Mouse (Mus musculus): ENCODE results near the gene E130218I03Rik. TPM values are rescaled to one million over a fixed set of nuclear protein-coding genes. Genes with fewer than 3 reads are reported as not detected.
"Not testable (repeated sequence)": the region's sequence is repeated elsewhere in the genome, so short reads cannot be mapped to it uniquely, and the experiment has no call there.

Gene E130218I03Rik
- total and polyA plus RNA-seq, 2 experiments from 2014 or later, result 0.11 to 0.43 TPM

DNA sequence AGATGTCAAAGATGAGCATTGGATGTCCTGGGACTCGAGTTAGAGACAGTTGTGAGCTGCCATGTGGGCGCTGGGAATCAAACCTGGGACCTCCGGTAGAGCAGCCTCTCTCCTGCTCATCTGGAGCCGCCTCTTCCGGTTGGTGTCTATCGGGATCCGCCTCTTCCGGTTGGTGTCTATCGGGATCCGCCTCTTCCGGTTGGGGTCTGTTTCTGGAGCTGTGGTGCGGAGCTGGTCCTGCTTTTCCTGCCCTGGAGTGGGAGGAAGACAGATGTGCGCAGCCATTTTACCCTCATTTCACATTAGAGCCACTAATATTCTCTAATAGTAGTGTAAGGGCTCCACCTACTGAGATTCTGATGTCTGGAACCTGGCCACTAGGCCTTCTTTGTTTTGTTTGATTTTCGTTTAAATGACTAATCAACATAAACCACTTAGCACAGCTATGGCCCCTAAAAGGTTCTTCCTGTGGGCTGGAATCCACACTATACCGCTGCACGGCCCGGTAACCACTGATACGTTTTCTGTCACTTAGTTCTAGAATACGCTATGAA is 24.7 kb downstream of the E130218I03Rik start:
- no peaks in the 10 kb centered on the region for H3K36me3 ChIP-seq (ENCODE audit: insufficient read depth)
- H3K4me1 ChIP-seq (ENCODE audit: insufficient read depth), result no peaks in the 10 kb centered on the region
- WGBS, result 83% methylated on average over 19 of the region's 19 CpGs
- DNase-seq, result no peak
- no peaks in the 10 kb centered on the region for H3K9me3 ChIP-seq (ENCODE audit: low read length)
- no peaks in the 10 kb centered on the region for H3K27me3 ChIP-seq (ENCODE audit: insufficient read depth, low read length)
- ATAC-seq, result no peak
- TF ChIP-seq CTCF (IDR thresholded peaks at IDR 0.05; ENCODE audit: low read depth), result no peak
- no peak overlapping the region for H3K4me2 ChIP-seq (ENCODE audit: low read depth)
- no peak overlapping the region for H3K9ac ChIP-seq
- H3K27ac ChIP-seq (ENCODE audit: low read depth, low read length), result no peak overlapping the region
- no peak overlapping the region for H3K4me3 ChIP-seq (ENCODE audit: low read depth, low read length)

DNA sequence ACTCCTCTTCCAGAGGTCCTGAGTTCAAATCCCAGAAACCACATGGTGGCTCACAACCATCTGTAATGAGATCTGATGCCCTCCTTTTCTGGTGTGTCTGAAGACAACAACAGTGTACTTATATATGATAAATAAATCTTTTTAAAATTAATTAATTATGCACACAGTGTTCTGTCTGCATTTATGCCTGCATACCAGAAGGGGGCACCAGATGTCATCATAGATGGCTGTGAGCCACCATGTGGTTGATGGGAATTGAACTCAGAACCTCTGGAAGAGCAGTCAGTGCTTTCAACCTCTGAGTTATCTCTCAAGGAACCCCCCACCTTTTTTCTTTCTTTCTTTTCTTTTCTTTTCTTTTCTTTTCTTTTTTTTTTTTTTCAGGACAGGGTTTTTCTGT is 26.2 kb downstream of the E130218I03Rik start:
- not testable (repeated sequence) for H3K4me2 ChIP-seq (ENCODE audit: low read depth); ATAC-seq; H3K4me3 ChIP-seq (ENCODE audit: low read depth, low read length); DNase-seq; H3K4me1 ChIP-seq (ENCODE audit: insufficient read depth); H3K36me3 ChIP-seq (ENCODE audit: insufficient read depth); H3K9me3 ChIP-seq (ENCODE audit: low read length); H3K9ac ChIP-seq; H3K27me3 ChIP-seq (ENCODE audit: insufficient read depth, low read length); H3K27ac ChIP-seq (ENCODE audit: low read depth, low read length)

DNA sequence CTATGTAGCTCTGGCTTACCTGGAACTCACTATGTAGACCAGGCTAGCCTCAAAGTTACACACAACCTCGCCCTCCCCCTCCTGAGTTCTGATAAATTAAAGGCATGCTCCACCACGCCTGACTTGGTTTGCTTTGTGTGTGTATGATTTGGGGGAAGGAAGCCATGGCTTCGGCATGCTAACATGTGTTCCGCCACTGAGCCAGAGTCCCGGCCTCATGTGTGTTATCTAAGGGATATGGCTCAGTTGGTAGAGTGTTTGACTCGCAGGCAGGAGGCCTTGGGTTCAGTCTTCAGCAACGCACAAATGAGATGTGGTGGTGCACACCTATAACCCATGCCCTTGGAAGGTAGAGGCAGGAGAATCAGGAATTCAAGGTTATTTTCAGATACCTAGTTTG is 28.5 kb downstream of the E130218I03Rik start:
- no peak for ATAC-seq
- no peak overlapping the region for H3K4me2 ChIP-seq (ENCODE audit: low read depth)

DNA sequence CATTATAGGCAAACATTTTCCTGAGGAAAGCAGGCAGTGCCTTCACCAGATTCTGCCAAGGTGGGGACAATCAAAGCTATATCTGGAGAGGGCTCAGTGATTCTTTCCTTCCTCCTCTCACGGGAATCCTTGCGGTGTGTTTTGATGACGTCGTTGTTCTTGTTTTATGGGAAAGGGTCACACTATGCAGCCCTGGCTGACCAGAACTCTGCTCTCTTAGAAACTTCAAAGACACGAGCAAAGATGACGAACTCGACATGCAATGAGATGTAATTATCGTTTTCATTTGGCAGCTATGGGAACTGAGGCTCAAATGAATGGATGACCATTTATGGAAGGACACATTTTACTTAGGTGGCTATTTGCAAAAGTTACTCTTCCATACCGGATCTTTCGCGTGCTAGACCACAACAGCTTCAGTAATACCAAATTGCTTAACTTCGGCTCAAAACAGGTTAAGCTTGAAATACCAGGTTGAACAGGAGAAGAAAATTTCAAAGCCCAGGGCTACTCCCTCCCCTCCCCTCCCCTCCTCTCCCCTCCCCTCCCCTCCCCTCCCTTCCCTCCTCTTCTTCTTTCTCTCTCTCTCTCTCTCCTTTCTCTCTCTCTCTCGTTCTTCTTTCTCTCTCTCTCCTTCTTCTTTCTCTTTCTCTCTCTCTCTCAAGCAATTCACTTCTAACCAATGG is 29.4 kb downstream of the E130218I03Rik start:
- no peak overlapping the region for H3K9ac ChIP-seq
- no peaks in the 10 kb centered on the region for H3K27me3 ChIP-seq (ENCODE audit: insufficient read depth, low read length)
- 36% methylated on average over 13 of the region's 13 CpGs for WGBS
- no peak for TF ChIP-seq CTCF (IDR thresholded peaks at IDR 0.05; ENCODE audit: low read depth)
- no peaks in the 10 kb centered on the region for H3K4me1 ChIP-seq (ENCODE audit: insufficient read depth)
- DNase-seq, result no peak
- no peak overlapping the region for H3K4me3 ChIP-seq (ENCODE audit: low read depth, low read length)
- no peak overlapping the region for H3K27ac ChIP-seq (ENCODE audit: low read depth, low read length)
- ATAC-seq, result no peak
- peaks cover 15% of the 10 kb centered on the region for H3K36me3 ChIP-seq (ENCODE audit: insufficient read depth)
- H3K4me2 ChIP-seq (ENCODE audit: low read depth), result no peak overlapping the region
- H3K9me3 ChIP-seq (ENCODE audit: low read length), result no peaks in the 10 kb centered on the region

More for the DNA sequence above, 28.5 kb downstream of the E130218I03Rik start:
- Histone ChIP-seq H3K9me3 (ENCODE audit: low read length) (no peaks in the 10 kb centered on the region), H3K27me3 (ENCODE audit: insufficient read depth, low read length) (no peaks in the 10 kb centered on the region), H3K4me3 (ENCODE audit: low read depth, low read length) (no peak overlapping the region), H3K9ac (no peak overlapping the region), H3K4me1 (ENCODE audit: insufficient read depth) (no peaks in the 10 kb centered on the region), H3K36me3 (ENCODE audit: insufficient read depth) (peaks cover 8% of the 10 kb centered on the region), H3K27ac (ENCODE audit: low read depth, low read length) (no peak overlapping the region)
- 82% methylated on average over 7 of the region's 7 CpGs for WGBS
- TF ChIP-seq CTCF (IDR thresholded peaks at IDR 0.05; ENCODE audit: low read depth), result no peak
- no peak for DNase-seq

DNA sequence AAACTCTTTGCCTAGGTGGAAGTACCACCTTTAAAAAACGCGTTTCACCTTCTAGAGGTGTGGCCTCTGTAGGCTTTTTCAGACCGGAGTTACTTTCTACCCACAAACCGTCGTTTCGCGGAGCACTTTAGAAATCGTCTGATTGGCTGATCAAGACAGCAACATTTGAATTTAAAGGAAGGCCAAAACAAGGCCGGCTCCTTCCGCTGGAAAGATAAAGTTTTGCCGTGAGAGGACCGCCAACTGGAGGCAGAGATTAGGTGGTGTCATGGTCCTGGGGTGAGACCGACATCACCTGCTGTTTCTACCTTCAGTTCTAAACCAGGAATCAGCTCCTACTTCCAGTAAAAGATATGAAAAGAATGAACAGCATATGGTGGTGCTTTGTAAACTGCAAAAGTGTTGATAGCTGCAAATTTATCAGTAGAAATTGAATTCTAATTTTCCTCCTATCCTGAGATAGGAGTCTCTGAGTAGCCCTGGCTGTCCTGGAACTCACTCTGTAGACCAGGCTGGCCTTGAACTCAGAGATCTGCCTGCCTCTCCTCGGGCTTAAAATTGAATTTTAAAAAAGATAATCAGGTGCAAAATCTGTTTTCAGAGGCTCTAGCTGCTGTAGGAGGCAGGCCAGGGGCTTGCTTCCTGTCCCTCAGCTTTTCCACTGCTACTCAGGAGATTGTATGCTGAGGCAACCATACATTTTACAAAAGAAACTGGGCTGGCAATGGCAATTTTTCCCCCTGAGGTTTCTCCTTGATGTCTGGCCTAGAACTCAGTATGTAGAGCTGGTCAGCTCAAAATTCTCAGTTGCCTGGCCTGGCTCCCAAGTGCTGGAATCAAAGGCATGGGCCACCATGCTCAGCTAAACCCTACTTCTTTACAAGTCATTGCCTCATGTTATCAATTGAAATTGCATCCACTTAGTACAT is 30.2 kb downstream of the E130218I03Rik start:
- Histone ChIP-seq H3K36me3 (ENCODE audit: insufficient read depth) (peaks cover 20% of the 10 kb centered on the region), H3K27ac (ENCODE audit: low read depth, low read length) (no peak overlapping the region), H3K27me3 (ENCODE audit: insufficient read depth, low read length) (no peaks in the 10 kb centered on the region), H3K9me3 (ENCODE audit: low read length) (no peaks in the 10 kb centered on the region), H3K4me1 (ENCODE audit: insufficient read depth) (no peaks in the 10 kb centered on the region), H3K9ac (no peak overlapping the region), H3K4me3 (ENCODE audit: low read depth, low read length) (no peak overlapping the region), H3K4me2 (ENCODE audit: low read depth) (no peak overlapping the region)
- WGBS, result 8% methylated on average over 14 of the region's 14 CpGs
- no peak for TF ChIP-seq CTCF (IDR thresholded peaks at IDR 0.05; ENCODE audit: low read depth)
- DNase-seq (no peak), ATAC-seq (no peak)

DNA sequence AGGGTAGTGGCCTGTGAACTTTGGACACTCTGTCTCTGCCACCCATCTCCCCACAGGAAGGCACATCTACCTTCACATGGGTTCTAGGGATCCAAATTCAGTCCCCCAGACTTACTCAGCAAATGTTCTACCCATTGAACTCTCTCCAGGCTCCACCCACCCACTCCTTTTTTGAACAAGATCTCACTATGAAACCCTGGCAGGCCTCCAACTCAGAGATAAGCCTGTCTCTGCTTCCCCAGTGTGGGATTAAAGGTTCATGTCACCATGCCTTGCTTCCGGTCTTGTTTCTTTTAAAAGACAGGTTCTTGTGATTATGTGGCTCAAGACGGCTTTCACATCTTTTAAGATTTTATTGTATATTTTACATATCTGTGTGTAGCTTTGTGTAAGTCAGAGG is 41.5 kb downstream of the E130218I03Rik start:
- Histone ChIP-seq H3K9me3 (ENCODE audit: low read length) (no peaks in the 10 kb centered on the region), H3K4me1 (ENCODE audit: insufficient read depth) (peaks cover 12% of the 10 kb centered on the region; the same call in 1 of the 2 replicates), H3K9ac (no peak overlapping the region), H3K27ac (ENCODE audit: low read depth, low read length) (no peak overlapping the region), H3K27me3 (ENCODE audit: insufficient read depth, low read length) (no peaks in the 10 kb centered on the region), H3K4me3 (ENCODE audit: low read depth, low read length) (no peak overlapping the region), H3K36me3 (ENCODE audit: insufficient read depth) (peaks cover 17% of the 10 kb centered on the region; the same call in 1 of the 2 replicates), H3K4me2 (ENCODE audit: low read depth) (no peak overlapping the region)
- WGBS, result 93% methylated on average over 2 of the region's 2 CpGs
- DNase-seq (no peak), ATAC-seq (no peak)
- TF ChIP-seq CTCF (IDR thresholded peaks at IDR 0.05; ENCODE audit: low read depth), result no peak
